Mouse (Mus musculus): ENCODE results near the gene Colgalt1.

The Colgalt1 gene

GRCm38 (mm10) chr8:71610822-71611651, at the start of gene Colgalt1:
Colgalt1 (plus strand) TSS chr8:71610998.
- DNase-seq (ENCODE audit: low read depth in 2 of 2, low spot score in 2 of 2): peak; percentile 97 to 99

GRCm38 (mm10) chr8:71561401-71561800, 49.4 kb upstream of the Colgalt1 start:
- DNase-seq (ENCODE audit: low read depth in 2 of 2, low spot score in 2 of 2): peak; percentile 55 to 69

GRCm38 (mm10) chr8:71562751-71563150, 48.0 kb upstream of the Colgalt1 start:
- peak; percentile 58 to 71 for DNase-seq (ENCODE audit: low read depth in 2 of 2, low spot score in 2 of 2)

DNA sequence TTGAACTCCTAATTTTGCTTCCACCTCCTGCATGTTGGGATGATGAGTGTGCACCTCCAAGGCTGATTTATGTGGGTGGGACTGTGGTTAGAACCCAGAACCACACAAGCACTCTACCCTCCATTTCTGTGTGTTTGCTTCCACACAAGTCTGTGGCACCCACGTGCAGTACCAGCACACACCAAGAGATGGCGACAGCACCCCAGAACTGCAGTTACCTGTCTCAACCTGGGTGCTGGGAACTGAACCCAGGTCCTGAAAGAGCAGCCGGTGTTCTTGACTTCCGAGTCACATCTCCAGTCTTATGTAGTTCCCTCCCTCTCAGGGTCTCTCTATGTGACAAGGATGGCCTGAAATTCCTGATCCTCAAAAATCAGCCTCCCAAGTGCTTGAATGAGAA, 46.8 kb upstream of the Colgalt1 start:
- DNase-seq (ENCODE audit: low read depth in 2 of 2, low spot score in 2 of 2): no peak

DNA sequence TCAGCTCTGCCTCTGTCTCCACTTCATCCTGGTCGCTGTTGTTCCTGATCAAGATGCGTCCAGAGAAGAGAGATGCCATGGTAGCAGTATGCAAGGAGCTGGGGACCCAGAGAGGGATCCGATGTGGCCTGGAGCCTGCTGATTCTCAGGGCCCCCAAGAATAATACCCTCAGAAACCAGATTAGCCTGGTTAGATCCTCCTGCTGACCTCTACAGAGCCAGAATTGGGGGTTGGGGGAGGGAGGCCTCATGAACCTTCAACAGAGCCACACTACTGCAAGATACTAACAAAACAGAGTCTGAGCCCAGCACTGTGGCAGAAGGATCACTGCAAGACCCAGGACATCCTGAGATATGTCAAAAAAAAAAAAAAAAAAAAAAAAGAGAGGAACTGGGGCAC, 44.3 kb upstream of the Colgalt1 start, which contains the start of gene Nxnl1:
TSS of gene Nxnl1 (minus strand) at position 101 of the 400 bp plus-strand sequence.
- DNase-seq (ENCODE audit: low read depth in 2 of 2, low spot score in 2 of 2): no peak

GRCm38 (mm10) chr8:71567587-71567986, 43.2 kb upstream of the Colgalt1 start:
- DNase-seq (ENCODE audit: low read depth in 2 of 2, low spot score in 2 of 2): no peak

DNA sequence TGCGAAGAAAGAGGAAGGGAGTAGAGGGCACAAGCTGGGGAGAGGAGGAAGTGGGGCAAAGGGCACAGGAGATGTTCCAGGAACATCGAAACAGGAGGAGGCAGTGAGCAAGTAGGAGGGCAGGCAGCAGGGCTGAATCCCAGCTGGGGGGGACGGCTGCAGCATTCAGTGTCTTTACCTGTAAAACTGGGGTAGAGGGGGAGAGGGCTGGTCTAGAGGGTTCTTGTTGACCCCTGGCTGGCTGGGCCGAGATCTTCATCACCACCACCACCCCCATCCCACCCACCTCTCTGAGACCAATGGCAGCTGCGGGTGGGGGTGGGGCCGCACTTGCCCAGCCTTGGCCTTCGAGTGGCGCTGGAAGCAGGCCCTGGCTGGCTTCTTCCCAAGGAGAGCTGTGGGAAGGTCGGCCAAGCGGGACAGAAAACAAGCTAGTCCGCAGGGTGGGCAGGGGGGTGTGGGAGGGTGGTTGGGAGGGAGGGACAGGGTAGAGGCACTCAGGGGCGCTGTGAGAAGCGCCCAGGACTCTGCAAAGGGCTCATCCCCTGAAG, 42.3 kb upstream of the Colgalt1 start, which contains the start of gene Slc27a1:
TSS of gene Slc27a1 (plus strand) at position 496 of the 551 bp plus-strand sequence.
- DNase-seq (ENCODE audit: low read depth in 2 of 2, low spot score in 2 of 2): no peak

- DNase-seq (ENCODE audit: low read depth in 2 of 2, low spot score in 2 of 2): no peak
These were observed 41.9 kb upstream of the Colgalt1 start for GRCm38 (mm10) chr8:71568941-71569340.

DNA sequence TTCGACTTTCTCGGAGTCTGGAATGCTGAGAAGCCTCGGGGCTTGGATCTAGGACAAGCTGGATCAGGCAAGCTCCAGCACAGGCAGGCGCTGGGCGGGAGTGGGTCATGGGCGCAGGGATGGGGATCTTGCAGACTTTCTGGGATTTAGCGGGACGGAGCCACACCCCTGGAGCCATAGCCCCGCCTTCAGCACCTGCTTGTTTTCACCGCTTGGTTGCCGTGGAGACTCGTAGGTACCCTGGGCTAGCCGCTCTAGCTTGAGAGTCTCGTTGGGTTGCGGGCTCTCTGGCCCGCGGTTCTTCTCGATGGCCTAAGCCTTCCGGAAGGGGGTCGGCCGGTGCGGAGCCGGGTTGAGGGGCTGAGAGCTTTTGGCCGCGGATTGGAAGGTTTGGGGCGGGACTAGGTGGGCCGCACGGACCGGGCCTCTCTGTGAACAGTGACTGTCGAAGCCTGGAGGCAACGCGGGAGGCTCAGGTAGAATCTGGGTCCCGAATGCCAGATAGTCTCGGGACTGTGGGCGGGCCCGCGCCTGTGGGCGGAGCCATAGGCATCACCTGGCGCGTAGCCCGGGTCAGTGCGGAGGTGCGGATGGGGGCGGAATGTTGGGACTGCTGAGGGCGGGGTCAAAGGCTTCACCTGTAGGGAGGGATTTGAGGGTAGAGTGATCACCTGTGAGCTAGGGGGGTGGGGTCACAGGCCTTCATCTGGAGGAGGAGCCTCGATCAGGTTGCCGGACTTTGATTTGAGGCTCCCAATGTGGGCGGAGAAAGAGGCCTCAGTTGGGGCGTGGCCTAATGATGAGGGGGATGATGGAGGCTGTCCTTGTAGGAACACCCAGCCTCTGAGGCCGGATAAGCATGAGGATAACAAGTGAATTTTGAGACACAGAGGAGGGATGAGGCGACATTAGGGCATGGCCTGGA, 41.2 kb upstream of the Colgalt1 start:
- peak; percentile 28 to 44 for DNase-seq (ENCODE audit: low read depth in 2 of 2, low spot score in 2 of 2)

GRCm38 (mm10) chr8:71570291-71570954, 40.4 kb upstream of the Colgalt1 start:
- DNase-seq (ENCODE audit: low read depth in 2 of 2, low spot score in 2 of 2): peak; percentile 76 to 82

- DNase-seq (ENCODE audit: low read depth in 2 of 2, low spot score in 2 of 2): no peak
These were observed 38.7 kb upstream of the Colgalt1 start for GRCm38 (mm10) chr8:71572077-71572476.

- DNase-seq (ENCODE audit: low read depth in 2 of 2, low spot score in 2 of 2): no peak
These were observed 37.8 kb upstream of the Colgalt1 start for GRCm38 (mm10) chr8:71572847-71573633.

DNA sequence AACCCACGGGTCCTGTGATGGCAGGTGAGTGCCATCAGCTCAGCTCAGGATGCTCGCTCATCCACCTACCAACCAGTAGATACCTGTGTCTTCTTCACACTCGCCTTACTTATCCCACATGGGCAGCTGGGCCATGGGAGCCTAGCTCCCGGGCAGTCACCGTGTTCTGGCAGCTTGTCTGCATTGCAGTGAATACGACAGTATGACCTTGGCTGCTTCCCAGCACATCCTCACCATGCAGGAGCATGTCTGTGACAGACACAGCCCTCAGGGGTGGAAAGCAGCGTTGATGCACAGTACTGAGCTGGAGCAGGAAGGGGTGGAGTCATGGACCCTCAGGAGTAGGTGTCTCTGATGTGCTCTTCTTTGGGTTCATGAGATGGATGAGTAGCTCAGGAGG, 36.4 kb upstream of the Colgalt1 start:
- no peak for DNase-seq (ENCODE audit: low read depth in 2 of 2, low spot score in 2 of 2)

GRCm38 (mm10) chr8:71575020-71575419, 35.8 kb upstream of the Colgalt1 start:
- DNase-seq (ENCODE audit: low read depth in 2 of 2, low spot score in 2 of 2): no peak

DNA sequence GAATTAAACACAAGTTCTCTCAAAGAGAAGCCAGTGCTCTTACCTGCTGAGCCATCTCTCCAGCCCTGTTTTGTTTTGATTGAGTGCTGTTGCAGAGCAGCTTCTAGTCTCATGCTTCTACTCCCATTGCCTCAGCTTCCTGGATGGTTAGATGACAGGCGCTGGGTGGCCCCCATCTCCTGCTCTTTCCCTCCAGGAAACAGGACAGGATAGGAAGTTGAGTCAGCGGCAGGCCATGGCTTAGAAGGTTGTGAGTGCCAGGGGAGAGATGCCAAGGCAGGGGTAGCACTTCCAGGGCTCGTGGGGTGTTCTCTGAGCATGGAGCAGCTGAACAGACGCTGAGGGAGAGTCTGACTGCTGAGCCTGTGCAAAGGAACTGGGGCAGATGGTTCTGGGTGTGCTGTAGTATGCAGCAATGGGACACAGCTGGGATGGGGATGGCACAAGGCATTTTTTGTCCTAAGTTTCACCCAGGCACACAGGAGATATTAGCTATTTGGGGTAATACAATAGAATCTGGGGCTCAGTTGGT, 32.9 kb upstream of the Colgalt1 start:
- no peak for DNase-seq (ENCODE audit: low read depth in 2 of 2, low spot score in 2 of 2)

DNA sequence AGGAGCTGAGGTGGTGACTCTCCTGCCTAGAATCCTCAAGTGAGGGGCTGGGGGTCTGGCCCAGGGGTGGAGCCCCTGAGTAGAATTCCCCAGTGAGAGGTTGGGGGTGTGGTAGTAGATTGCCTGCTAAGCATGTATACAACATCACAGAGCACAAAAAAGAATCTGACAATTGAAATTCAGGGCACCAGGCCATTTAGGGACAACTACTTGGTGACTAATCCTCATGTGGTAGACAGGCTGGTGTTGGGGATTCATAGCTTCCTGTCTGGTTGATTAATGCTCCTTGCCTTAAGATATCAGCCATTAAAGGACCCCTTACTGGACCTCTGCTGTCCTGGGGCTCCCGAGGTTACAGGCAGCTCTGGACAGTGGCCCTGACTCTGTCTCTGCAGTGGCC, 31.8 kb upstream of the Colgalt1 start:
- DNase-seq (ENCODE audit: low read depth in 2 of 2, low spot score in 2 of 2): no peak

- DNase-seq (ENCODE audit: low read depth in 2 of 2, low spot score in 2 of 2): no peak
These were observed 31.3 kb upstream of the Colgalt1 start for GRCm38 (mm10) chr8:71579476-71579875.

DNA sequence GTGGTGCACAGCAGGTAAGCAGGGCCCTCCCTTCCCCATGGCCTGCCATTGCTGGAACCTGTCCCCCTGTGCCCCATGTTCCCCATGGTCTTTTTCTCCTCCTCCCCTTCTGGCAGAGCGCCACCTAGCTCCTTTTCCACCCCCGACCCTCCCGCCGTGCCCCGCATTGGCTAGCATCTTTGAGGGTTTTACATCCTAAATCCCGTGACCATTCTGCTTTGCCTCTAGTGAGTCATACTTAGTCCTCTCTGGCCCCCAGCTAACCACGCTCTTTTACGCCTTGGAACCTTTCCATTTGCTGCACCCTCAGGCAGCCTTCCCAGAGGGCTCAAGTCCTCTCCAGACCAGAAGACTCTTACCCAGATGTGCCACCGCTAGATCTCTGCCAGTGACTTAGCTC, 30.6 kb upstream of the Colgalt1 start:
- no peak for DNase-seq (ENCODE audit: low read depth in 2 of 2, low spot score in 2 of 2)

GRCm38 (mm10) chr8:71586891-71587290, 23.9 kb upstream of the Colgalt1 start:
- DNase-seq (ENCODE audit: low read depth in 2 of 2, low spot score in 2 of 2): peak in 1 of 2 experiments; percentile 43

GRCm38 (mm10) chr8:71588762-71589161, 22.0 kb upstream of the Colgalt1 start:
- no peak for DNase-seq (ENCODE audit: low read depth in 2 of 2, low spot score in 2 of 2)

All from CD8-positive naive resting alpha-beta T cell, adult 2 months (primary cell).